Mouse (Mus musculus) hematopoietic stem cell, adult 5-6 weeks (primary cell): ENCODE results near the gene Fam160b1. TPM values are rescaled to one million over a fixed set of nuclear protein-coding genes. Genes with fewer than 3 reads are reported as not detected.

Experiments used
- ATAC-seq, 2 experiments: fragments of 125-278 bp in 1 of 2; replicated peaks in 1 of 2; 2 replicates each; pipeline ENCODE4 v1.8.0; 2016 to 2017; ENCODE audit warnings: inconsistent platforms in 2 of 2, mild to moderate bottlenecking in 2 of 2, moderate number of reproducible peaks in 2 of 2, low read depth in 1 of 2, moderate TSS enrichment in 1 of 2; ENCODE audit not compliant: low FRiP score in 2 of 2, poor library complexity in 2 of 2, severe bottlenecking in 2 of 2, insufficient read depth in 1 of 2, low TSS enrichment in 1 of 2
- total RNA-seq: library from RNA; stranded (forward); fragments of 172-1452, 232-1000 nt; gene quantifications from 2 replicates; pipeline ENCODE4 v1.2.3, GENCODE M21; 2017

Gene Fam160b1
- total RNA-seq, 1 experiment from 2014 or later = 20.8 TPM

DNA sequence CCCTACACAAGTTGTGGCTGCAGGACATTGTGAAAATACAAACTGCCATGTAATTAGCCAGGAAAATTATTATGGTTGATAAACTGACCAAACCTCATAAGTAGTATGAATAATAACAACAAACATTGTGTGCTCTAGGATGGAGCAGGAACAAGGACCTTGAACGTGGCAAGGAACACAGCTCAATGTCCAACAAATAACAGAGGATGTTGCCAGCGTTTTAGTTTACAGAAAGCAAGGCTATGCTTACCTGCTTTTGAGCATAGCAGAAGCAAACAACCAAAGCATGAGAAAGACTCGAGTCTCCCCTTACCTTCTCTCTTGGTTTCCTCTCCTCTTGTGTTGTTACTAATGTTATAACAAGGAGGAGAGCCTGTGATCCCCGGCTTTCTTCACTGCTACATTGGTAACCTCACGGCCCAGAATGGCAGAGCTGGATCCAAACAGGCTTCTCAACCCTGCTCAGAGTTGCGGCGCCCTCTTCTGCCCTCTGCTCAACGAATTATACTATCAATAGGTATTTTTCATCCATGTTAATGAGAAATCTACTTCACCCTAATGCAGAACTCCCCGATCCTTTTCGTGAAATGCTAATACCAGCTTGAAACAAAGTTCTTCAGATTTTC lies 666 bp upstream of the Fam160b1 start:
- no peak for ATAC-seq

DNA sequence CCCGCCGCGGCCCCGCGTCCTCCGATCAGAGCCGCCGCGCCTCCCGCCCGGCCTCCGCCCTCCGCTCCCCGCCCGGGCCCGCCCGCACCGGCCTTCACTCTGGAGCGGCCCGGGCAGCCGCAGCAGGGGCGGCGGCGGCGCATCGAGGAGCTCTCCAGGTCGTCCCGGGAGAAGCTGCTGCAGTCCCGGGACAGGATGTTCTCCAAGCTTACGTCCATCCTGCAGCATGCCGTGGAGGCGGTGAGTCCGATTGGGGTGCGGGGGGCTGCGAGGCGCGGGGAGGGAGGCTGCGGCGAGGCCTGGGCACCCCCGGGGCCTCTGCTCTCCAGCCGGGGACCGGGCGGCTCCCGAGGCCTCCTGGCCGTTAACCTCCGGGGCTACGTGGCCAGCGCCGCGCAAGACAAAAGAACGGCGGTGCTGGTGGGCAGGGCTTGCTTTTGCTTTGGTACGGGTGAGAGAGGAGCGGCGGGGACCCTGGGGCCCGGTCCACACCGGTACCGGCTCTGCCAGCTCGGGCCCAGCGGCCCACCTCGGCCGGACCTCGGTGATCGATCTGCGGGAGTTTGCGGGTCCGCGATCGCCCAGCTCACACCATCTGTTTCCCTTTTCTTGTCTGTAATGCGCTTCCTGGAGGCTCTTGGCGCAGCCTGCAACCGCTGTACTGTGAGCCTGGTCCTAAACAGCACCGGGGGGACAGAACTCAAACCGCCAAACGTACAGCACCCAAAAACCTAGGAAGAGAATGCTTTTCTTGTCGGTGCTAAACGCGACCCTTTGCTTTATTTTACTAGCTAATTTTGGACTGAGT lies 855 bp downstream of the Fam160b1 start:
- peak in 1 of 2 experiments; percentile 20; a peak in 2 of 4 replicates for ATAC-seq

DNA sequence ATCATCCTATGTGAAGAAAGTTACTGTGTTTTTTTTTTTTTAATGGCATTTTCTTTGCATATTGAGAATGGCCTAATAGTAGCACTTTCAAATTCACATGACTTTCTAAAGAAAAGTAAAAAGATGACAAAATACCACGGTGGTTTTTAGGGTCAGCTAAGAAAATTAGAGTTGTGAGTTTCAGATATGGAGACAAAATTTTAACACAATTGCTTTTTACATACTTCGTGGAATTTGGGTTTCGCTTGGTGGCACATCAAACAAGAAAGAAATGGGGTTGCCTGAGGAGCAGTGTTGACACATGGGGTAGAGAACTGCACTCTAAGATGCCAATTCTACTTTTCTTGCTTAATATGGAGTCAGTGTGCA lies 1.4 kb downstream of the Fam160b1 start:
- ATAC-seq = no peak

DNA sequence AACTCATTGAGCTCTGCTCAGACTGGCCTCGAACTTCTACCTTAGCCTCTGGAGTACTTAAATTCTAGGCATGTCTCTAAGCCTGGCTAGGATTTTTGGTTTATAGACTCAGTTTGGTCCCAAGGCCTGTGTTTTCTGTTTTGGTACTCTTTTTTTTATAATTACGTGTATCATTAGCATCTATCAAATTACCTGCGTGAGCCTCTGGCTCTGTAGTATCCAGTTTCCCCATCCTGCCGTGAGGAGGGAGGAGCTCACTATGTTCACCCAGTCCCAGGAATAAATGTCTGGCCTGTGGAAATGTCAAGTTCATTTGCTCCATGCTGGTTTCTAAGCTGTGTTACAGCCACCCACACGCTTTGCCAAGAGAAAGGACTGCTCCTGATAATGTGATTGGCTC lies 2.1 kb downstream of the Fam160b1 start:
- no peak for ATAC-seq

DNA sequence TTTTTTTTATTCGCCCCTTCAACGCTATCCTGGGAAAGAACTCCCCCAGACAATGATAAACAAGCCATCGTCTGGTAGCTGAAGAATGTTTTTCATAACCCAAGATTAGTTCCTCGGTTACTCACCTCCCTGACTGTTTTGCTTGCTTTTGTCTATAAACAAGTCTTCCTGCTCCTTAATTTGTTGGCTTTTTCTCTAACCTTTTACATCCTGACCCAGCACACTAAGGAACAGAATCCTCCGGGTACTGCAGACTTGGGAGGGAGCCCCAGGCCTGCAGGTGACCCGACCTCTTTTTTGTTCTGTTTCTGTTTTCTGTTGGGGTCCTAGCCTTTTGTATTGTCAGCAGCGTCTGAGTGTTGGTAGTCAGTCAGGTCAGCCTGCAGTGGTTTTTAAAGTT lies 2.6 kb downstream of the Fam160b1 start:
- no peak for ATAC-seq

DNA sequence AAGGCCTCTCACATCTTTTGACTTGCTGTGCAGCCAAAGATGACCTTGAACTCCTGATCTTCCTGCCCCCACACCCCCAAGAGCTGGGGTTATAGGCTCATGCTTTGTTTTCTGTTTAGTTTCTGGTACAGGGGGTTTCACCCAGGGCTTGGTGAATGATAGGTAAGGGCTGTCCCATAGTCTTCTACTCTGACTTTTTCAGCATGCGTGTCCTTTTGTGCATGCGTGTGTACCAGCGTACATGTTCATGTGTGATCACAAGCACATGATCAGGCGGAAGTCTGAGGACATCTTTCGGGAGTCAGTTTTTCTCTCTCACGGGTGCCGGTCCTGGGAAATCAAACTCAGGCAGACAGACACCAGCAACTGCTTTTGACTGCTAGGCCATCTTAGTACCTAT lies 3.1 kb downstream of the Fam160b1 start:
- ATAC-seq = no peak

DNA sequence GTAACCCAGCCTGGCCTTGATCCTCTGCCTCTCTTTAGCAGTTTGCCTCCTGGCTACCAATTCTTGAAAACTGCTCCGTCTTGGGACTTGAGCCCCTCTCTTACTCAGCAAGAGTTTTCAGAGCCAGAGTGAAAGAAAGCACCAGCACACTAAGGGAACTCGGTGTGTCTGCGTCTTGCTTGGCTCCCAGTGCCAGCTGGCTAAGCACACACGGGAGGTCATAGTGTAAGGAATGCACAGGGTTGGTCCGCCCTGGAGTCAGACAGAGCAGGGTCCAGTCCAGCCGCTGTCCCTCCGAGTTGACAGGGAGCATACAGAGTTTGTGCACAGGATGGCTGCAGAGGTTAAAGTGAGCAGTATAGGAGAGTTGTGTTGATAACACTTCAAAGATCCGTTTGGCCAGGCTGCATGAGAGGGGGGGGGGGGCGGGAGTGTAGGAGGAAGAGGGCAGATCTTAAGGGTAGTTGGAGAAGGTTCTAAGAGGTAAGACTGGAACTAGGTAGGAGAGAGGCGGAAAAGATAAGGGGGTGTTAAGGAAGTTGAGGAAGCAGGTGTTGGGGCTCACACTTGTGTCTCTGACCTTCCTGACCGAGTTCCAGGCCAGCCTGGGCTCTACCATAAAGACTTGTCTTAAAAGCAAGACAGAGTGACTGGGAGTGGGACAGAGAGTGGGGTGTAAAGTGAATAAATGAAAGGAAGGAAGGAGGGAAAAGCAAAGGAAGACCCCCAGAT lies 4.6 kb downstream of the Fam160b1 start:
- ATAC-seq = peak; percentile 31 to 48; a peak in 3 of 4 replicates

DNA sequence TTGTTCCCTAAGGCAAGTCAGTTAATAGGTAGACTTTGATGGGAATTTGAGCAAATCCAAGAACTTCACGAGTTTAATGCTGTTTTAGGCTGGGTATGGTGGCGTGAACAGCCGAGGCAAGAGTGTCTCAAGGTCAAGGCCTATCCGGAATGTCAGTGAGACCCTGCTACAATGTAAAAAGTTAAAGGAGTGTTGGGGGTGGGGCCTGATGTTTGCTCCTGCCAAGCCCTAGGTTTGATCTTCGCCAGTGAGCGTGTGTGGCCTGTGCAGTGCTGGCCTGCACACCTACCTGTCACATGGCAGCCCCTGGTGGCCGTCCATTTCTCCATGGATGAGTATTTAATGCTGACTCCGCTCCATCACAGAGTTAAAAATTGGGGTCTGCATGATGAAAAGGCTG lies 5.5 kb downstream of the Fam160b1 start:
- ATAC-seq = no peak

DNA sequence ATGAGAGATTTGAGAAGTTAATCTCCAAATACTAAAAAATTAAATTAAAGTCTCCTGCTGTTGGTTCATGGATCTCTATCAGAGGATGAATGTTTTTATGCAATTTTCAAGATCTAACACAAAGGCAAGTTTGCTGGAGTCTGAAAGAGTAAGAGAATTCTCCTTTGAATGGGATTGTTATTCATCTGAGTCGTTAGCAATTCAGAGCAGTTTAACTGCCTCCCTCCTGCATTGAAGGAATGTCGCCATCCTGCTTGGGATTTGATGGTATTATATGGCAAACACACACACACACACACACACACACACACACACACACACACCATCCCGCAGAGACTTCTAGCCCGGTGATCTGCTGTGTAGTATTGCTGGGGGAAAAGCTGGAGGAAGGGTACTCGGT lies 6.1 kb downstream of the Fam160b1 start:
- no peak for ATAC-seq

DNA sequence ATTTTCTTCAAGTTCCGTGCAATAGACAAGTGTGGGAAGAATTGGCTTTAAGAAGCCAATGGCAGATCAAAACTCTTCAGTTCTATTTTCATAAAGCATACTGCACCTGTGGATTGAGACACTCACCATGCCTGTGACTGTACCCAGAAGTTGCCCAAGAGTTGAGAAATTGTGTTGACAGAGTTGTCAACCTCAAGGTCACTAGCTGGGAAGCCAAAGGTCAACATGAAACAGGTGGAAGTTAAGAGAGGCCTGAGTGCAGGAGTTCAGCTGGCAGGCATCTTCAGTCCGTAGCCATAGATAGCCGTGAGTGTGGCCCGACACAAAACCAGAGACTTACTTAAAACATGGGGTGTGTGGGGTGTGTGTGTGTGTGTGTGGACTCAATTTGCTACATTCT lies 6.7 kb downstream of the Fam160b1 start:
- ATAC-seq = peak in 1 of 2 experiments; percentile 34; a peak in 1 of 4 replicates

DNA sequence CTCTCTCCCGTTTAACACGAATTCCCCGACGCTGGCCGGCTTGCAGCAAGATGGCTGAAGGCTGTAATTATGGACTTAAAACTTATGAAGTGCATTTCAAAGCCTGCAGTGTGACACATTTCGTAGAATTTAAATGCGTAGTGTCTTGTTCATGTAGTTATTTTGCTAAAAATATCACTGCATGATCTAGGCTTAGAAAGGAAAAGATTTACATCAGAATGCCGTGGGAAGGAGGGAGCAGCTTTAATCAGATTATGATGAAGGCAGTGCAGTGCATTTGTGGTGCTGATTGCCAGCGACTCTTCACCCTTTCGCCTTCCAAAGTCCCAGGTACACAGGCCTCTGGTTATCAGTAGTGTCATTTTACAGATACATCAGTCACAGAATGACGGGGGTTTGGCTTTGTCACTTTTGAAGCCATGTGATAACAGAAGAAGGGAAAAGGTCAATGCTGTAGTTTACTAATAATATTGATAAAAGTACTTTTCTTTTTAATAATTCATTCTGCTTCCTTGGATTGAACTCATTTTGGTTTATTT lies 7.4 kb downstream of the Fam160b1 start:
- no peak for ATAC-seq

DNA sequence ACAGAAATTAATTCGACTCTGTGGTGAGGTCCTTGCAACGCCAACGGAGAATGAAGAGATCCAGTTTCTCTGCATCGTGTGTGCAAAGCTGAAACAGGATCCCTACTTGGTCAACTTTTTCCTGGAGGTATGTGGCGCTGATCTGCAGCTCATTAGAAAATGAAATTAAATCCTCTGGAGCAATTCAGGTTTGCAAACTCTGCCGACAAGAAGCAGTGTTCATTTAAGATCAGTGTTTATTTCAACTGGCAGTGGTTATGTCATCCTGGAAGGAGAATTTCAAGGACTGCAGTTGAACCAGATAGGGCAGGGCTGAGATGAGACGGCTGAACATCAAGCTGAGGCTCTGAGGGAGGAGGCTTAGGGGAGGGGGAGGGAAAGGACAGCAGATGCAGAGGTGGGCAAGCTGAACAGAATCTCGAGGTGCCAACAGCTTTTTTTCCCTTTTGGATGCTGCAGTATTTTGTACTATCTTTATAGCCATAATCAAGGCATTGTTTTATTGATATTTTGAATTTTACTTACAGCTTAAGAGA lies 12.9 kb downstream of the Fam160b1 start:
- ATAC-seq = no peak

DNA sequence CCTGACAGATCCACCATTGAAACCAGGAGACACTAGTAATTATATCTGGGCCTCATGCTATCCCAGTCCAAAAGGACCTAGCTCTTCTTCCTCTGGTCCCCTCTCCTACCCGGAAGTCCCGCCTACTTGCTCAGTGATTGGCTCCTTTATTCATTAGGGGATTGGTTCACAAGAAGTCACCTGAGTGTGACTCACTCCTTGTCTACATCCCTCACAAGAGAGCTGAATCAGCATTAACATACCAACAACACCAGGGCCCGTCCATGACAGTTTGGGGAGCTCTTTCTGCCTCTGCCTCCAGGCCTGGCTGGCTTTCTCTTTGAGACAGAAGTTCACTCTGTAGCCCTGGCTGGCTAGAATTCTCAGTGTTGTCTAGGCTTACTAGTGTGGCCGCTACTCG lies 14.7 kb downstream of the Fam160b1 start:
- no peak for ATAC-seq

DNA sequence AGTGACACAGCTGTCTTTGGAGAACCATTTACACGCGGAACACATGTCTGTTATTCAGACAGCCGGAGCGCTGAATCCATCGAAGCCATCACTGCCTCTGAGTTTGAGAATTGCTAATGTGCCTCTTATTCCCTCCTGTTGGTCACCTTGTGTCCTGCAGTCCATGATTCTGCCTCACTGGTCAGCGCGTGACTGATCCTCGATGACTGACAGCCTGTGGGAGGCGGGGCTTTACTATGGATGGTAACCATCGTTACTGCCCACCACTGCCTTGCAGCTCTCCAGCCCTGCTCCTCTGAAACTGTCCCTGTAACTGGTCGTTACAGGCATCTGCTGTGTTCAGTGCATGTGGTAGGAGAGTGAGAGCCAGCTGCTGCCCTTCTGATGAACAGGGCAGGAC lies 15.3 kb downstream of the Fam160b1 start:
- ATAC-seq = no peak

DNA sequence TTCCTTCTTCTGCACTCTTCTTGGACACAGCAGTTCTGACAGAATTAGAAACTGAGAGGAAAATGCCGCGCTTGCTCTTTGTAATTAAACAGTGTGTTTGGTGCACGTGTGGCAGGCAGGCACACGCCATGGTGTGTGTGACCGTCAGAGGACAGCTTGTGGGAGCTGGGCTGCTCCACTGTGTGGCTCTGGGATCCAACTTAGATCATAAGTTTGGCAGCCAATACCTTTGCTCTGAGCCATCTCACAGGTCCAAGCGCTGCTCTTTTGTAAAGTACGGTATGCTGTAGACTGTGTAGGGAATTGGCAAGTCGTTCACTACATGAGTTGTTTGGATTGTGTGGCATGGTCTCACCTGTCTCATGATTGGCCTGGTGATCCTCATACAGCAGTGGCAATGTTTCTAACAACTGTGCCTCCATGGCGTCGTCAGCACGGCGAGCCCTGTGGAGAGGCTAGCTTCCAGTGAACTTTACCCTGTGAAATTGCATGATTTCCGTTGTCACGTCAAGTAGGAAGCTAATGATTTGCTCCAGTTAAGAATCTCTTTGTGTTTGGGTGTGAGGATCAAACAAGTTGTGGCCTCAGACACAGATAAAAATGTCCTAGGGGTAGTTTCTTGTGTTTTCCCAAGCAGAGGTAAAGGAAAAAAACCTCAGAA lies 16.7 kb downstream of the Fam160b1 start:
- no peak for ATAC-seq

DNA sequence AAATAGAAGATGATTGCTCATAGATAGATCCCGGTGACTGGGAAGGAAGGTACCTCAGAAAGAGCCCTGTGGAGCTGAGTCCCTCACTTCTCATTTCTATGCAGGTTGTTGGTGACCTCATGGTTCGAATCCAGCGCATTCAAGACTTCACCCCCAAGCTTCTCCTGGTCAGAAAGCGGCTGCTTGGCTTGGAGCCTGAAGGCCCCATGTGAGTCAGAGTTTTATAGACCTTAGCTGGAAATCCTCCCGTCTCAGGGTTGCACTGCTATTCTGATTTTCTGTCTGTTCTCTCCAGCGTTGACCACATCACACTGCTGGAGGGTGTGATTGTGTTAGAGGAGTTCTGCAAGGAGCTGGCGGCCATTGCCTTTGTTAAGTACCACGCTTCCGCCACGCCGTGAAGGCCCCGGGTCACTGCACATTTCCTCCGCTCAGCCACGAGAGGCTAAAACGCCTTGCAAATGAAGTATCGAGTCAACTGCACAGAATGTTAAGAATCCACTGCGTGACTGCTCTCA lies 25.8 kb downstream of the Fam160b1 start:
- no peak for ATAC-seq

DNA sequence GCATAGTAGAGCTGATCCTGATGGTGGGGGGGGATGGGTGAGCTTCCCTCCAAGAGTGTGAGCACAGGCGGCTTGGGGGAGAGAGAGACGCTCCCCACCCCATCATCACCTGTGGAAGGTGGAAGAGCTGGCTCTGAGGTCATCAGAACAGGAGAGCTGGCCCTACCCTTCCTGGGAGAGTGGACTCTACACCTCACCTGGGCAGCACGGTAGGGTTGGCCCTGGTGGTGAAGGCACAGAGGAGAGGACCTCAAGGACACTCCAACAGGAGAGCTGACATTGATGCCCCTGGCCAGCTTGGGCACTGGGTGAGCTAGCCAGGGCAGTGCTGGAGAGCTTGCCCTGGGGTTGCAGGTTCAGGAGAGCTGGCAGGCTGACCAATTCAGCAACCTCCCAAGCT lies 31.1 kb downstream of the Fam160b1 start:
- 0 out of 4 replicates have a peak, but pooled peaks of 1 of the 2 experiments have one; percentile 10 for ATAC-seq
